Mouse (Mus musculus) NIH3T3 (cell line): ENCODE measurements around the gene Prps2.
"Not testable (repeated sequence)": the region's sequence is repeated elsewhere in the genome, so short reads cannot be mapped to it uniquely, and the experiment has no call there.

Source experiments
- DNase-seq: peaks from one replicate; pipeline ENCODE4 v3.0.0-alpha.2; 2012; ENCODE audit warnings: low read depth

Gene Prps2

DNA sequence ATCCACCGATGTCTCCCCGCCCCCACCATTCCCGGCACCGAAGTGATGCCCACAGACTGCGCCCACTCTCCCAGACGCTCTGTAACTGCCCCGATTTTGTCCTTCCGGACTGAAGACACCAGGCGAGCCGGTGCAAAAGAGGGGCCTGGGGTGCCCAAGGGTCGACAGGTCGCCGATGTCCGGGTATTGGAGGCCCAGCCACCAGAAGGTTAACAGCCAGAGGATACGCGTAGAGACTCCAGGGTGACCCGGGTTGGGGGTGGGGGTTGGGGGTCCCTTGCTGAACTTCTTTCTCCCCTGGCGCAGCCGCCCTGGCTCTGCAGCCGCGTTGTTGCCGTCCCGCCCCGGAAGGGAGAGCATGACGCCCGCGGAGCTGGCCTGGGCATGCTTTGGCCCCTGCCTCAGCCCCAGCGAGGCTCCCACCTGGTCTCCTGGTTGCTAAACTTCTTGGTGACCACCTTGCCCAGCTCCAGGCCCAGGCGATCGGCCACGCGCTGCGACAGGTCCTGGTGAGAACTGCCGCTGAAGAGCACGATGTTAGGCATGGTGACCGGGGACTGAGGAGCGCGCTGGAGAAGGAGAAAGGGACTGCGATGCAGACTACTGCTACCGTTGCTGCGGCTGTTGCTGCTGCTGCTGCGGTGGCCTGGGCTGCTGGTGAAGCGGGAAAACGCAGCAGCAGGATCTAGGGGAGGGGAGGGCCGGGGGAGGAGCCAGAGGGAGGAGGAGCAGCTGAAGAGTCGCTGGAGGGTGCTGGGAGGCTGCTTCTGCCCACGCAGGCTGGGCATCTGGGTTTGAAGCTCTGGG lies at the start of gene Prps2:
Prps2 (minus strand) TSS at position 703 of the 807 bp plus-strand sequence.
- DNase-seq, result peak; percentile 72

DNA sequence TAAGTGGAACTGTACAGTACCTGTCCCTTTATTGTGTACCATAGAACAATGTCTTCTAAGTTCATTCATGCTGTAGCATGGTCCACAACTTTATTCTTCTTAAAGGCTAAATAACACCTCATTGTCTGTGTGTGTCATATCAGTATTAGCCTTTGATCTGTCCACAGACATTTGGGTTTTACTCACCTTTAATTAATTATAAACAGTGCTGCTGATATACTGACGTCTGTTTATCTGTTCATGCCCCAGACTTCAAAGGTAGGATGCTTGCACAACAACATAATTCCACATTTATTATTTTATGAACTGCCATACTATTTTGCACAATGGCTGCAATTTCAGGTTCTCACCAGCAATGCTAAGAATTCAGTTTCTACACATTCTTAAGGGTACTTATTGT lies 35.1 kb upstream of the Prps2 start:
- no peak for DNase-seq

- DNase-seq, result no peak
Measured at GRCm38 (mm10) chrX:167394940-167395339, 12.4 kb upstream of the Prps2 start.

DNA sequence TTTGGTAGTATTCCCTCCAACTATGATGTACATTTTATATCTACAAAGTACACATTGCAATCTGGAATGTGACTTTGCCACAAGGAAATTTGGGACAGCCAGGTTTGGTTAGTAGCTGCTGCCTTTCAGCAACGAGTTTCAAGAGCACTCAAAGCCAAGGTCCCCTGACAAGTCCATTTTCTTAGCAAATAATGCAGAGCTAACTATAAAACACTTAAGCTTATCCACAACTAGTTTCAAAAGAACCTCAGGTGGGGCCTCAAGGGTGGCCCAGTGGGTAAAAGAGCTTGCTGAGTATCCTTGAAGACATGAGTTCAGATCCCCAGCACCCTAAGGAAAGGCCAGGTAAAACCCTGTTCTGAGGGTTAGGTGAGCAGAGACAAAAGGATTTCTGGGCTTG lies 4.1 kb upstream of the Prps2 start:
- no peak for DNase-seq

GRCm38 (mm10) chrX:167382854-167383186 lies 271 bp upstream of the Prps2 start:
- no peak for DNase-seq

- DNase-seq, result no peak
Measured at GRCm38 (mm10) chrX:167381583-167382046, 934 bp downstream of the Prps2 start.

DNA sequence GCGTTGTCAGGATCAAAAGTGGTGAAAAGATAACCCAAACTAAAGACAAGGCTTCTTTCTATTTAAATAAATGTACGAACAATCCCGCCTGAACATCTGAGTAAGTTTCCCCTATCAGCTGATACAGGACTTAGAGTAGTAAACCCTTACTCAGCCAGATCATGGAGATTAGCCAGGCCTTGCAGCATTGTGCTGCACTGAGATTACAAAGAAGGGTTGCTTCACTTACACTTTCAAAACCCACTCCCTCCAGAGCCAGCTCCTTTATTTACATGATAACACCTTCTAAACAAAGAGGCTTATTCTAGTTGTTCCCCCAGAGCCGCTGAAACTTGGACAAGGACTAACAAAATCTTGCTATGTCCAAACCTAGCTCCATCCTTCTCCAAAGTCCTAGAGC lies 2.5 kb downstream of the Prps2 start:
- peak; percentile 7 for DNase-seq

DNA sequence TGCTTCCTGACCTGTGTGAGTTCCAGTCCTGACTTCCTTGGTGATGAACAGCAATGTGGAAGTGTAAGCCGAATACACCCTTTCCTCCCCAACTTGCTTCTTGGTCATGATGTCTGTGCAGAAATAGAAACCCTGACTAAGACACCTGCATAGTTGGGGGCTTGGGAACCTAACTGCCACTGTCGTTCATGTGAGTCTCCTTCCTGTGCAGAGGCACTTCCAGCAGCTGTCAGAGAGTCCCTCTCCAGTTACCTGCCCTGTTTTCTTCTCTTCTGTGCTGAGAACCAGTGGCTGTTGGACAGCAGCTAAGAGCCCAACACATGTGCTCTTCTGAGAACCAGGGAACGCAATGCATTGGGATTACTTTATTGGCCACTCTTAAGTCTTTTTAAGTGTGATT lies 21.3 kb downstream of the Prps2 start:
- not testable (repeated sequence) for DNase-seq

GRCm38 (mm10) chrX:167359704-167360103 lies 22.8 kb downstream of the Prps2 start:
- no peak for DNase-seq

DNA sequence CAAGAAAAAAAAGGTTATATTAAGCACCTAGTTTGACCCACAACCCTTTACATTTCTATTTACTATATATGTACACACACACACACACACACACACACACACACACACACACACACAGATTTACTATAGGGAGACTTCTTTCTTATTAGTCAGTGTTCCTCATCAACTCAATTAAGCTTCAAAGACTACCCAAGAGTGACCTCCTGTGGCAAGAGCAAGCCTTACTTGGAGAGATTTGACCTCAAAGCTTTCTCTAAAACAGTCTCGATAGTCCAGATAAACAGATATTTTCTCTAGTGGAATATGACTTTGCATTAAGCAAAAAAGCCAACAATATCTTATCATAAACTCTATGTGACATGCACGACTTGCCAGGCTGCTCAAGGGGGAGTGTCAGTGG lies 25.1 kb downstream of the Prps2 start:
- DNase-seq, result peak; percentile 58

DNA sequence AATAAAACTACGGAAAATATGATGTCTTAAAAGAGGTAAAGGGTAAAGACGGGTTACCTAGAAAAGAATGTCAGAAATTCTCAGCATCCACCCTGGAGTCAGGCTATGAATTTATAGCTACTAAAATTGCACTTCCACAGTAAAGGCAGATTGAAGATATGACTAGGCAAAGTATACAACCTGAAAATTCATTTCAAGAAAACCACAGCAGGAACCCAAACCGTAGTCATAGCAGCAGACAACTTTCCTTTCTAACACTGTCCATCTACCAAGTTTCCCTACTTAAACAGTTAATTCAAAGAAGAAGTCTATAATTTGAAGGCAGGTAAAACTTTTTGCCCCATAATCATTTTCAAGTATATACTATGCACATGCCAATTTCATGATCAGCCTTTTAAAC lies 26.6 kb downstream of the Prps2 start:
- DNase-seq, result no peak

DNA sequence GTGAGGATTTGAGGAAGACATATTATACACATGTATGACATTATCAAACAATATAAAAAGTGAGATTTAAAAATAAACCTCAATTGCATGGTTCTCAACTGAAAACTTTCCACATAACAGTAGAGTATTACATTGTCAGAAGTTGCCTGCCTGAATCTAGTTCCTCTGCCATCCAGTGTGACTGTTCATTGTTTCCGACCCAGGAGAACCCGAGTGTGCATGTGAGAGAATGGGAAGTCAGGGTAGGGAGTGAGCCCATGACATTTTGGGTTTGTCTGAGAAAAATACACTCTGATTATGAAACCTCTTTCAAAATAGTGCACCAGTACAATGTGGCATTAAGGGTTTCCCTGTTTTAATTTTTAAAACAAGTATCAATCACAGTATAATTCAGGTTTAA lies 28.9 kb downstream of the Prps2 start:
- no peak for DNase-seq

- DNase-seq, result no peak
Measured at GRCm38 (mm10) chrX:167346440-167346839, 36.1 kb downstream of the Prps2 start.

GRCm38 (mm10) chrX:167344356-167344755 lies 38.2 kb downstream of the Prps2 start:
- peak; percentile 73 for DNase-seq

DNA sequence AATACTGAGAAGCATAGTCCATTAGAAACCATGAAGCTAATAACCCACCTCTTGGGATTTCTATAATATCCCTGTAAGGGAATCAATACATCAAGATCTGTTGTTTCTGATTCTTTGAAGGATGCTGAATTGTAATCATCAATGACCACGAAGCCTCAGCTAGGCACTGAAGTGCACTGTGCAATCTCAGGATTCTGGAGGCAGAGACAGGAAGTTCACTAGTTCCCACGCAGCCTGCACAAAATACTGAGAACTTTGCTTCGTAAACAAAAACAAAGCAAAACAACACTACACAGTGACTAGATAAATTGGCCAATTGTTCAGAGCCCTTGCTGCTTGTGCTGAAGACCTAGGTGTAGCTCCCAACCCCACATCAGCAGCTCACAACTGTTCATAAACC lies 40.7 kb downstream of the Prps2 start:
- DNase-seq, result no peak

- no peak for DNase-seq
Measured at GRCm38 (mm10) chrX:167340190-167340589, 42.4 kb downstream of the Prps2 start.

DNA sequence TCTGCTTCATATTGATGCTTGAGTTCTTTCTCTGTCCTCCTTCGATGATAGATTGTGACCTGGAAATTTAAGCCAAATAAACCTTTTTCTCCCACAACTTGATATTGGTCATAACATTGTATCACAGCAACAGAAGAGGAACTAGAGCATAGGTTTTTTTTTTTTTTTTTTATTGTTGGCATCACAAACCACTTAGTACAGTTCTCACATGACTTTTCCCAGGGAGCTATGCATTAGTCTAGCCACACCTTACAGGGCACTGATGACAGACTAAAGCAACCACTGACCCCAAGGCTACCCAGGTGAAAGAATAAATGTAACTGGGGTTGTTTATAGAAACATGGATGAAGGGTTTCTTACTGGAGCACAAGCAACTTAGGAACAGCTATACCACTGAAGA lies 44.6 kb downstream of the Prps2 start:
- DNase-seq, result no peak

DNA sequence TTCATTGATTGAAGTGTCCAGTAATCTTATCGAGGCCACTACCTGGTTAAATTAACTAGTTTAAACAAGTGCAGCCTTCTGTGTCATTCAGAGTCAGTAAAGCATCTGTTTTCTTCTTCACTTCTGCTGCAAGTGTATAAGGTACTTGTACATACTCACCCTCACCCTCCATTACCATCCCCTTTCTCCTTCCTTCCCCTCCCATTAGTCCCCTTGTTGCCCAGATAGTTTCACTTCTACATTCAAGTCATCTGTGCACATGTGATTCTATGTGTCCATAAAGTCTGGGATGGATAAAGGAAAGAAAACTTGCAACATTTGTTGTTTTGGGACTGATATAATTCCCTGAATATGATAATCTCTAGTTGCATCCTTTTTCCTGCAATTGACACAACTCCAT lies 48.0 kb downstream of the Prps2 start:
- no peak for DNase-seq

GRCm38 (mm10) chrX:167332607-167333006 lies 49.9 kb downstream of the Prps2 start:
- DNase-seq, result no peak

DNA sequence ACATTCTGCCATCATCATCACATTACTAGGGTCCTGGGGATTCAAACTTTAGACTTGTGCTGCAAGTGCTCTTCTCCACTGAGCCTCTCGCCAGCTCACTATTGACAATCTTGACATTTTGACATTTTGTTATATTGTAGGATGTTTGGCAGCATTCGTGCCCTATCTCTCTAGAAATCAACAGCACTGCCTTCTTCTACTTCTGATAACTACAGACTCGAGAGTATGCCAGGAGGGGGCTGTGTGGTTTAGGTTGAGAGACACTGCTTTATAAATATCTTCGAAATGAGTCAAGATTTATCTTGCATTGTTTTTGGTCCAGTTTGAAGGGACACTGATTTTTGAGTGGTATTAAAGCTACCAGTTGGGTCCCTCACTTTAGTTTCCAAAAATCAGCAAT lies 51.6 kb downstream of the Prps2 start:
- DNase-seq, result no peak

DNA sequence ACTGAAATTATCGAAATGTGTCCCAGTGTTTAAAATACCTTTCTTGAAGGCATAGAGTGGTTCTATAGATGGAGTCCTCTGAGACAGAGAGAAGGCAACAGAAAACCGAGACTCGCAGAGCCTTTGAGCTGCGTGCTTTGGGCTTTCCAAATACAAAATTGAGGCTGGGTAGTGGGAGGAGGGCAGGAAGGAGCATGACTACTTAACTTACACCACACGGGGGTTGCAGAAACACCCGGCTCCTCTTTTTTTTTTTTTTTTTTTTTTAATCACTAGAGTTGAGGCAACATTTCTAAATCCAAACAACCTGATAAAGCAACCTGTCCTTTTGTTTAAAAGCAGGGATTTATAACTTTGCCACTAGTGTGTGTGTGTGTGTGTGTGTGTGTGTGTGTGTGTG lies 52.1 kb downstream of the Prps2 start, which contains the start of gene Tlr7:
Tlr7 (minus strand) TSS at position 160 of the 400 bp plus-strand sequence.
- DNase-seq, result no peak

- peak; percentile 72 for DNase-seq
Measured at GRCm38 (mm10) chrX:167329620-167330019, 52.9 kb downstream of the Prps2 start.

DNA sequence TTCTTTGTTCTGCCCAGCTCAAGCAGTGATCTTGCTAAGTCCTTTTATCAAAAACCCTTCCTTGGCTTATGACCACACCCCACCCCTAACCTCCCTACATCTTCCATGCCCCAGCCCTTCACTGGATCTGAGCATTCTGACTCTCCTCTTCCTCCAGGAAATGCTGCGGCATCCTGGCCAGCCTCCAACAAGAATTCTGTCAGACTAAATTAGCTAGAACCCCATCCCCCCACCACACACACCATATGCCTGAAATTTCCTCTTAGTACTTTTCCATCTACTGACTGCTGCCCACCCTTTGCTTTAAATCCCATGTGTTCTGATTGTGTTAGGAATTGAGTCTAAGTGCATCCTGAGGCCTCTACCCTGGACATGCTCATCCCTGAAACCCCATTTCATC lies 53.5 kb downstream of the Prps2 start:
- DNase-seq, result peak; percentile 21

DNA sequence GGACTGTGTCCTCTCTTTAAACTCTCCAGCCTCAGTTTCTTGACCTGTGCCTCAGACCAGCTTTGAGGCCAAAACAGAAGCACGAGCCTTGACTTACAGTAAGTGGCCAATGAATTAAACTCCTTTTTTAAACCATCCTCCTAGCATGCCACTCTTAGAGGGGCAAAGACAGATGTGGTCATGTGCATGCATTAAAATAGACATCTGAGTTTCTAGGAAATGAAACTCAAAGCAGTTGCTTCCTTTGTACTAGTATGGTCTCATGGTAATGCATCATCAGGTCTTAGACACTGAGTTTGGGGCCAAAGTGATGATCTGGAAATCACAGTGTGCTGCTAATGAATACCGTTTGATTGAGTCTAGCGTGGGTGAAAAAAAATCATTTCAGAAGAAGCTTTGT lies 54.0 kb downstream of the Prps2 start:
- no peak for DNase-seq
